Mouse (Mus musculus) cerebellum, adult 9-10 months (tissue): ENCODE results near the gene Nudt22.

Source experiments
- DNase-seq: peaks from one replicate; pipeline ENCODE4 v3.0.0; 2022

Nudt22 gene

GRCm38 (mm10) chr19:6994489-6994888 is 1.4 kb downstream of the Nudt22 start:
- peak; percentile 44 for DNase-seq

- DNase-seq = peak; percentile 52
Observed at GRCm38 (mm10) chr19:6994002-6994401, 1.9 kb downstream of the Nudt22 start.

GRCm38 (mm10) chr19:6993011-6993770 is 2.7 kb downstream of the Nudt22 start:
- DNase-seq = peak; percentile 48

- peak; percentile 98 for DNase-seq
Observed at GRCm38 (mm10) chr19:6992011-6992858, 3.7 kb downstream of the Nudt22 start, which contains the start of gene Dnajc4. Gene Dnajc4 (minus strand): TSS chr19:6992572.

- DNase-seq = peak; percentile 57
Observed at GRCm38 (mm10) chr19:6991166-6991565, 4.8 kb downstream of the Nudt22 start.

- DNase-seq = peak; percentile 46
Observed at GRCm38 (mm10) chr19:6990712-6991111, 5.2 kb downstream of the Nudt22 start.

GRCm38 (mm10) chr19:6989251-6989650 is 6.7 kb downstream of the Nudt22 start:
- no peak for DNase-seq

GRCm38 (mm10) chr19:6987904-6988285 is 8.0 kb downstream of the Nudt22 start:
- no peak for DNase-seq

GRCm38 (mm10) chr19:6987061-6987903 is 8.6 kb downstream of the Nudt22 start, which contains the start of gene Vegfb:
Gene Vegfb (minus strand): TSS chr19:6987651.
- peak; percentile 76 for DNase-seq

- peak; percentile 59 for DNase-seq
Observed at GRCm38 (mm10) chr19:6985951-6986708, 9.8 kb downstream of the Nudt22 start.

- no peak for DNase-seq
Observed at GRCm38 (mm10) chr19:6985300-6985699, 10.6 kb downstream of the Nudt22 start.

GRCm38 (mm10) chr19:6983621-6984020 is 12.3 kb downstream of the Nudt22 start:
- peak; percentile 30 for DNase-seq

GRCm38 (mm10) chr19:6981465-6981864 is 14.5 kb downstream of the Nudt22 start:
- DNase-seq = no peak

GRCm38 (mm10) chr19:6980381-6981093 is 15.4 kb downstream of the Nudt22 start, which contains the start of gene Fkbp2:
Gene Fkbp2 (minus strand): TSS chr19:6980501.
- peak; percentile 99 for DNase-seq

- DNase-seq = peak; percentile 99
Observed at GRCm38 (mm10) chr19:6979486-6980380, 16.2 kb downstream of the Nudt22 start.

- DNase-seq = peak; percentile 85
Observed at GRCm38 (mm10) chr19:6979001-6979479, 16.9 kb downstream of the Nudt22 start.

- peak; percentile 63 for DNase-seq
Observed at GRCm38 (mm10) chr19:6978639-6978974, 17.3 kb downstream of the Nudt22 start.

GRCm38 (mm10) chr19:6977759-6978638 is 17.9 kb downstream of the Nudt22 start:
- DNase-seq = peak; percentile 69
